Mouse (Mus musculus): ENCODE data around the gene Mycl.

DNA sequence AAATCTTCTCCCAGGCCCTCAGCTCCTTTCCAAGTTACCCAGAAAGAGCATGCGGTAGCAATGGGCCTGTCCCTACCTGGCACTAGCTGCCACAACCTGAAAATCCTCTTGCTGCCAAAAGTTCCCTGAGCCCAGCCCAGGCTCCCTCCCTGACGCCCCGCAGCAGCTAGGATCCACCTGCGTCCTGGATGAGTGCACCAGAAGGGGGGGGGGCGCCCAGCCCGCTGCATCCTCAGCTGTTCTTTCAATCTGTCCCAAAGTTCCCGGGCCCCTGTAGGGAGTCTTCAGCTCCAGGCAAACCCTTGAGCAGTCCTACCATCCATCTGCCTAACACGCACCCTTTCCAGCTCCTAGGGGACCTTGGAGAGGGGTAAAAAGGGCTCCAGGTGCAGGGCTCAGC lies 35.6 kb upstream of the Mycl start:
- no peak for TF ChIP-seq EP300 (optimal IDR thresholded peaks at IDR 0.05)
- no peak for TF ChIP-seq CTCF (IDR thresholded peaks at IDR 0.05; ENCODE audit: low read depth)
